Mouse (Mus musculus) E14TG2a.4 (cell line): ENCODE data around the gene Pak3.

Experiments
- CTCF ChIP-seq: conservative IDR thresholded peaks from 2 replicates; pipeline ENCODE4 v1.5.1; 2014; ENCODE audit warnings: low read length
- NANOG ChIP-seq: IDR thresholded peaks from 2 replicates; pipeline ENCODE4 v1.6.1; 2014; ENCODE audit warnings: borderline replicate concordance, low read length, mixed read lengths

DNA sequence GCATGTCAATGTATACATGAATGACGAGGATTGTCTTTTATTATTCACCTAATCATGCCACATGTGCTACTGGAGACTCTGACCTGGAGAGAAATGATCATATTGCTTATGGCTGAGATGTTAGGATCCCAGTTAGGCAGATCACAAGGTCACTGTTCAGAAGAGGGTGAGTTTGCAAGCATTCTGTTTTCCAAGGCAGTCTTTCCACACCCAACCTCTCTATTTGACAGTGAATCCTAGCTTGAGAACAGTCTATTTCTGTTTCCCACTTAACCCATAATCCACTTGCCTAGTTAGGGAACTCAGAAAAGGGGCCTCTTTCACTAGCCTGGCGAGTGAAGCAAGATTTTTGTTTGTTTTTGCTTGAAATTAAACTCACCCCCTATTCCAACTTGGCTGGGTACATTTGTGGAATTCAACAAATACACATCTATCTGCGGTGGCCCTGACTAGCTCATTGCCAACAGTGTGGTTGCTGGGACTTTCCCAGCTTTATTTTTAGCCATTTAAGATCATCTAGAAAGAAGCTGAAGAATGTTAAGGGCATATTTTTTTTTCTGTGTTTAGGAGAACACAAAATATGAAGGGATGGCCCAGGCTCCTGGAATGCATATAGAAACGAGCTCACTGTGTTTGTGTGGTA lies 17.2 kb upstream of the Pak3 start:
- TF ChIP-seq CTCF (no peak), NANOG (no peak)
